Mouse (Mus musculus) lung, postnatal 10 days (tissue): ENCODE measurements around the gene Sco1.
"Not testable (repeated sequence)": the region's sequence is repeated elsewhere in the genome, so short reads cannot be mapped to it uniquely, and the experiment has no call there.

Source experiments
- DNase-seq: peaks from one replicate; pipeline ENCODE4 v3.0.0; 2021

The Sco1 gene

GRCm38 (mm10) chr11:67052321-67052952 lies at the start of gene Sco1, which contains the start of gene Adprm:
Sco1 (plus strand) TSS chr11:67052670.
Adprm (minus strand) TSS chr11:67052594.
- peak; percentile 94 for DNase-seq

GRCm38 (mm10) chr11:67002911-67003310 lies 49.6 kb upstream of the Sco1 start:
- DNase-seq, result no peak

- DNase-seq, result no peak
These were observed 44.5 kb upstream of the Sco1 start for GRCm38 (mm10) chr11:67007961-67008360.

- DNase-seq, result no peak
These were observed 43.9 kb upstream of the Sco1 start for GRCm38 (mm10) chr11:67008528-67008927.

GRCm38 (mm10) chr11:67010430-67010829 lies 42.0 kb upstream of the Sco1 start:
- DNase-seq, result peak; percentile 33

GRCm38 (mm10) chr11:67011635-67012034 lies 40.8 kb upstream of the Sco1 start:
- DNase-seq, result no peak

- no peak for DNase-seq
These were observed 34.5 kb upstream of the Sco1 start for GRCm38 (mm10) chr11:67017801-67018591.

GRCm38 (mm10) chr11:67019711-67020475 lies 32.6 kb upstream of the Sco1 start:
- DNase-seq, result no peak

GRCm38 (mm10) chr11:67020948-67021347 lies 31.5 kb upstream of the Sco1 start:
- DNase-seq, result peak; percentile 78

GRCm38 (mm10) chr11:67022354-67023115 lies 29.9 kb upstream of the Sco1 start:
- no peak for DNase-seq

GRCm38 (mm10) chr11:67023191-67023590 lies 29.3 kb upstream of the Sco1 start:
- not testable (repeated sequence) for DNase-seq

GRCm38 (mm10) chr11:67023802-67024340 lies 28.6 kb upstream of the Sco1 start:
- no peak for DNase-seq

GRCm38 (mm10) chr11:67024867-67025477 lies 27.5 kb upstream of the Sco1 start, which contains the start of gene Tmem220:
Tmem220 (plus strand) TSS chr11:67025154.
- peak; percentile 95 for DNase-seq

- peak; percentile 14 for DNase-seq
These were observed 21.4 kb upstream of the Sco1 start for GRCm38 (mm10) chr11:67030904-67031602.

- no peak for DNase-seq
These were observed 20.9 kb upstream of the Sco1 start for GRCm38 (mm10) chr11:67031603-67031915.

- no peak for DNase-seq
These were observed 17.5 kb upstream of the Sco1 start for GRCm38 (mm10) chr11:67034775-67035485.

- no peak for DNase-seq
These were observed 16.2 kb upstream of the Sco1 start for GRCm38 (mm10) chr11:67036229-67036628.

GRCm38 (mm10) chr11:67036892-67037291 lies 15.6 kb upstream of the Sco1 start:
- DNase-seq, result no peak

GRCm38 (mm10) chr11:67039799-67040198 lies 12.7 kb upstream of the Sco1 start:
- DNase-seq, result no peak

- no peak for DNase-seq
These were observed 12.0 kb upstream of the Sco1 start for GRCm38 (mm10) chr11:67040483-67040882.

GRCm38 (mm10) chr11:67043007-67043406 lies 9.5 kb upstream of the Sco1 start:
- DNase-seq, result no peak
